Mouse (Mus musculus): ENCODE results near the gene Olfr653.

The Olfr653 gene

GRCm38 (mm10) chr7:104577014-104577413 is at the start of gene Olfr653:
Gene Olfr653, plus strand, starts transcription at chr7:104577314.
- no peak for DNase-seq (ENCODE audit: extremely low read depth, low read depth, low spot score)

DNA sequence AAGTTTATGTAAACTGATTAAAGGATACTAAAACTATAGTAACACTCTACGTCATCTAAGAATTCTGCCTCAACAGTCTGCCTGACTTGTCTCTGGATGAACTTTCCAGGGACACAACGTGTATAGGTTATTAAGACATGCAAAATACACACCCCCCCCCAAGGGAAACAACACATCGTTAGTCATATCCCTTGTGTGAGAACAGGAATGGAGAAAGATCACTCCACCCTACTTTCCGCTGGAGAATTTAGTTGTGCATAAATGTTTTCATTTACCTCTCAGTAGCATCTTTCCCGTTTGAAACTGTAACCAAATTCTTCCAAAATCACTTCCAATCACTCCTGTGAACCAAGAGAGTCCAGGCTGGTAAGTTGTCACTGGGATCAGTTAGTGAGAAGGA is 27.3 kb upstream of the Olfr653 start, which contains the start of gene Olfr651:
TSS of gene Olfr651 (plus strand) at position 301 of the 400 bp plus-strand sequence.
- no peak for DNase-seq (ENCODE audit: extremely low read depth, low read depth, low spot score)

DNA sequence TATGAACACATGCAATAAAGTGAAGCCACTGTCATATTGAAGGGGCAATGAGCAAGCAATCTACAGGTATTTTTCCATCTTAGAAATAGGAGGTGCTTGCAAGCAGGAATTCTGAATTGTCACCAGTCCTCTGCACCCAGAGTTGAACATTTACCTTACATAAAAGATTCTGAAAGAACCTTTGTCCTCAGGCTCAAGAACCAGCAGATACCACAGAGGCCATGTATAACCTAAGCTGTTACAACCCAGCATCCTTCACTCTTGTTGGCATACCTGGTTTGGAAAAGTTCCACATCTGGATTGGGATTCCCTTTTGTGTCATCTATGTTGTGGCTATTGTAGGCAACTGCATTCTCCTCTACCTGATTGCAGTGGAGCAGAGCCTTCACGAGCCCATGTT is 24.4 kb upstream of the Olfr653 start:
- DNase-seq (ENCODE audit: extremely low read depth, low read depth, low spot score): no peak

DNA sequence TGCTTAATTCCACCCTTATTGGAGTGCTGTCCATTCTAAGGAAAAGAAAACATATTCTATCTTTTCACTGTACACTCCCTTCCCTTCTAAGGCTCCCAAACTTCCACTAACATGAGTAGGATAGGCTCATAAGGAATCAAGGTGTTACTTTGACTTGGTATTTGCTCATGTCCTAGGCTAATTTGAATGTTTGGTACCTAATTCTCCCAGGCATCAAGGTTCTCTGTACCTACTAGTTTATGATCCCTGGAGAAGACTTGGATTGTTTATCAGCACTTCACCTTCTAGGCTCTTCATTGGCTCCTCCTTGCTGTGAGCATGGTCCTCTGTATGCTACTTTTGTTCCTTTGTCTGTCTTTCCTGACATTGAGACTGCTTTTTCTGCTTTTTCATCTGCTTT is 16.5 kb upstream of the Olfr653 start, which contains the start of gene Olfr652:
TSS of gene Olfr652 (plus strand) at position 301 of the 400 bp plus-strand sequence.
- no peak for DNase-seq (ENCODE audit: extremely low read depth, low read depth, low spot score)

- DNase-seq (ENCODE audit: extremely low read depth, low read depth, low spot score): no peak
These were observed 3.7 kb downstream of the Olfr653 start for GRCm38 (mm10) chr7:104580846-104581245.

DNA sequence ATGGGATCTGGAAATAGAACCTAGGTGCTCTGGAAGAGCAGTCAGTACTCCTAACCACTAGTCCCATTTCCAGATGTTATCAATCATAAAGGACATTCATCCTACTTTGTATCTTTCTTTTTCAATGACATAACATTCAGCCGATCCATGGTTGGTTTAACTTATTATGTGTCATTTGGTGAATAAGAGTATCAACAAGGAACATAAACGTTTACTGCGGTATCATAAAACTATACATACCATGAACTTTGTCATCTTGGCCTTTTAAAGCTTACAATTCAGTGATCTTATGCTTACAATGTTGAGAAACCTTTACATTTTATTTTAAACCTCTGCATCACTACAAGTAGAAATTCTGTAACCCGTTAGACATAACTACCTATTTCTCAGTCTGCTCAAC is 4.3 kb downstream of the Olfr653 start:
- no peak for DNase-seq (ENCODE audit: extremely low read depth, low read depth, low spot score)

- DNase-seq (ENCODE audit: extremely low read depth, low read depth, low spot score): no peak
These were observed 9.6 kb downstream of the Olfr653 start, which contains the start of gene Olfr654 for GRCm38 (mm10) chr7:104586725-104587124. Gene Olfr654, plus strand, starts transcription at chr7:104587025.

DNA sequence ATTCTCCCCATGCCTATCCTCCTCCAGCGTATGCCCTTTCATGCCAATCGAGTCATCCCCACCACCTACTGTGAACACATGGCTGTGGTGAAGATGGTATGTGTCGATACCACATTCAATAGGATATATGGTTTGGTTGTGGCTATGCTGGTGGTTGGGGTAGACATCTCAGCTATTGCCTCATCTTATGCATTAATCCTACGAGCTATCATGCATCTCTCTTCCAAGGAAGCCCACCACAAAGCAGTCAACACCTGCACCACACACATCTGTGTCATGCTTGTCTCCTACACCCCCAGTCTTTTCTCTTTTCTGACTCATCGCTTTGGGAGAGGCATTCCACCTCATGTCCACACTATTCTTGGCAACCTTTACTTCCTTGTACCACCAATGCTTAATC is 11.2 kb downstream of the Olfr653 start:
- DNase-seq (ENCODE audit: extremely low read depth, low read depth, low spot score): no peak

- DNase-seq (ENCODE audit: extremely low read depth, low read depth, low spot score): no peak
These were observed 24.6 kb downstream of the Olfr653 start, which contains the start of gene Olfr655 for GRCm38 (mm10) chr7:104601679-104602078. Gene Olfr655, minus strand, starts transcription at chr7:104601779.

DNA sequence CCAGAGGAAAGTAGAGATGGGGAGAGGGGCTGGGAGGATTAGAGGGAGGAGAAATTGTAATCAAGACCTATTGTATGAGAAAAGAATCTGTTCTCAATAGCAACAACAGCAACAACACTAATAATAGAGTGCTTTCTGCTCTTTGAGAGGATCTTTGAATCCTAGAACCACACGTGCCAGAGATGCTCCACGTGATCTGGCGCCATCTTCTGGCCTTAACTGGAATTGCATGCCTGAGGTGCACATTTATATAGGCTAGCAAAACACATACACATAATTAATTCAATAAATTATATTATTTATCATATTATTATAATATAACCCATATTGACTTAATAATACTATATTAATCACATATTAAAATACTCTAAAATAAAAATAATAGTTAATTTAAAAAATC is 26.1 kb downstream of the Olfr653 start:
- no peak for DNase-seq (ENCODE audit: extremely low read depth, low read depth, low spot score)

DNA sequence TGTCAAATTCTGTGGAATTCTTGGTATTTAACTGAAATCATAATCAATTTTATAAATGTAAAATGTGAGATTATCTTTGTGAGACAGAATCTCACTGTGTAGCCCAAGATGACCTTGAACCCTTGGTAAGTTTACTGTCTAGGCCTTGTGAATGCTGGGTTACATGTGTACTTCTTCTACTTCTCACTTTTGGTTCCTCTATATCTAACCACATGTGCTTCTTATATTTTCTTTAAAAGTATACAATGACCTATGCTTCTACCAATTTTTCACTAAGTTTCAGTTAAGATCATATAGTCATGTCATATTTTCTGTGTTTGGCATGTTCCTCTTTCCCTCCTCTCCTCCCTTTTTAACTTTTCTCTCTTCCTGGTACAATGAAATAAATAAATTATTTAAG is 27.6 kb downstream of the Olfr653 start:
- no peak for DNase-seq (ENCODE audit: extremely low read depth, low read depth, low spot score)

DNA sequence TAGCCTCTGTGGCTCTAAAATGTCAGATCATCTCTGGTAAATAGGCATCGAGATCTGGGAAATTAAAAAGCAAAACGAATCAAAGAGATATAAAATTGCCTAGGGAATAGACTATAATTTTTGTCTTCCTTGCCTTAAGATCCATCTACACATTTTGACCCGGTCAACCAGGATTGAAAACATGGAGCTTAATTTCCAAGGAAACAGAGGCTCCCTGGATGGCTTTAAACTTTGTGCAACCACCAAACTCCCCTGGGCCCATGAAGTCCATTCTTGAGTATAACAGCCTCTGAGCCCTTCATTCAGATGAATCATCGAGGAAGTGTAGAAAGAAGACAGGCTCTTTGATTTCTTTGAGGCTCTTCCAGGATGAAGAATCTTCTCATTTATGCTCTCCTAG is 36.5 kb downstream of the Olfr653 start, which contains the start of gene Olfr656:
TSS of gene Olfr656 (plus strand) at position 301 of the 400 bp plus-strand sequence.
- DNase-seq (ENCODE audit: extremely low read depth, low read depth, low spot score): no peak

- no peak for DNase-seq (ENCODE audit: extremely low read depth, low read depth, low spot score)
These were observed 47.4 kb downstream of the Olfr653 start, which contains the start of gene Olfr657 for GRCm38 (mm10) chr7:104624494-104624893. Gene Olfr657, plus strand, starts transcription at chr7:104624794.
